Mouse (Mus musculus): ENCODE measurements around the gene Vav2. TPM values are rescaled to one million over a fixed set of nuclear protein-coding genes. Genes with fewer than 3 reads are reported as not detected.

The Vav2 gene
- polyA plus RNA-seq, 1 experiment = 48.0 TPM

GRCm38 (mm10) chr2:27330446-27330845 is 96.4 kb downstream of the Vav2 start:
- no peak for DNase-seq
- Histone ChIP-seq H3K27ac (ENCODE audit: control insufficient read depth, insufficient read depth, low read length) (no peak overlapping the region), H3K36me3 (ENCODE audit: control insufficient read depth, insufficient read depth, low read length) (no peaks in the 10 kb centered on the region), H3K4me3 (ENCODE audit: control insufficient read depth, insufficient read depth, low read length) (no peak overlapping the region), H3K27me3 (ENCODE audit: control insufficient read depth, insufficient read depth, low read length) (no peaks in the 10 kb centered on the region), H3K4me1 (replicated peaks; ENCODE audit: control insufficient read depth, insufficient read depth, low read length) (no peaks in the 10 kb centered on the region)
- TF ChIP-seq CTCF (IDR thresholded peaks at IDR 0.05; ENCODE audit: borderline replicate concordance, control insufficient read depth, extremely low read depth, insufficient read depth, low read length, poor library complexity) (no peak), POLR2A (IDR thresholded peaks at IDR 0.05; ENCODE audit: control insufficient read depth, extremely low read depth, insufficient read depth, low read length, poor library complexity) (no peak)
- 95% methylated on average over 8 of the region's 8 CpGs for WGBS

GRCm38 (mm10) chr2:27329386-27330060 is 97.3 kb downstream of the Vav2 start:
- Histone ChIP-seq H3K36me3 (ENCODE audit: control insufficient read depth, insufficient read depth, low read length) (no peaks in the 10 kb centered on the region), H3K27me3 (ENCODE audit: control insufficient read depth, insufficient read depth, low read length) (no peaks in the 10 kb centered on the region), H3K4me3 (ENCODE audit: control insufficient read depth, insufficient read depth, low read length) (no peak overlapping the region), H3K27ac (ENCODE audit: control insufficient read depth, insufficient read depth, low read length) (no peak overlapping the region), H3K4me1 (replicated peaks; ENCODE audit: control insufficient read depth, insufficient read depth, low read length) (no peaks in the 10 kb centered on the region)
- TF ChIP-seq CTCF (IDR thresholded peaks at IDR 0.05; ENCODE audit: borderline replicate concordance, control insufficient read depth, extremely low read depth, insufficient read depth, low read length, poor library complexity) = no peak
- TF ChIP-seq POLR2A (IDR thresholded peaks at IDR 0.05; ENCODE audit: control insufficient read depth, extremely low read depth, insufficient read depth, low read length, poor library complexity) = no peak
- DNase-seq = no peak
- WGBS = 89% methylated on average over 10 of the region's 10 CpGs

- DNase-seq = no peak
- Histone ChIP-seq H3K4me3 (ENCODE audit: control insufficient read depth, insufficient read depth, low read length) (no peak overlapping the region), H3K4me1 (replicated peaks; ENCODE audit: control insufficient read depth, insufficient read depth, low read length) (no peaks in the 10 kb centered on the region)
These were observed 98.2 kb downstream of the Vav2 start for GRCm38 (mm10) chr2:27328613-27329041.

DNA sequence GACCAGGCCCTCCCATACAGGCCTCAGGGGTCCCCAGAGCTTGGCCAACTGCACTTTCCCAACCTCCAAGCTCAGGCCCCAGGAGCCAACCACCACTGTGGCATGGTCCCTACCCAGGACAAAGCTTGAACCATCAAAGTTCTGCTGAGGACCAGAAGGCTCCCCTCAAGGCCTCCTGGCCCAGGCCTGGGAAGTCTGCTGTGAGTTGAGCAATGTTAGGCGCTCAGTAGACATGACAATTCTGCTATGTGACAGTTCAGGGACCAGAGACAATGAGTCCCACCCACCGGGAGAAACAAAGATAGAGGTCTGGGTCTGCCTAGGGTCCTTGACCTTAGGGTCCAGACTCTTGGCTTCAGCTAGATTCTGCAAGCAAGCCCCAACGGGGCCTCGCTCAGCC is 98.9 kb downstream of the Vav2 start:
- Histone ChIP-seq H3K4me1 (replicated peaks; ENCODE audit: control insufficient read depth, insufficient read depth, low read length) (no peaks in the 10 kb centered on the region), H3K4me3 (ENCODE audit: control insufficient read depth, insufficient read depth, low read length) (no peak overlapping the region), H3K27ac (ENCODE audit: control insufficient read depth, insufficient read depth, low read length) (no peak overlapping the region), H3K27me3 (ENCODE audit: control insufficient read depth, insufficient read depth, low read length) (no peaks in the 10 kb centered on the region), H3K36me3 (ENCODE audit: control insufficient read depth, insufficient read depth, low read length) (no peaks in the 10 kb centered on the region)
- no peak for DNase-seq
- no peak for TF ChIP-seq POLR2A (IDR thresholded peaks at IDR 0.05; ENCODE audit: control insufficient read depth, extremely low read depth, insufficient read depth, low read length, poor library complexity)
- TF ChIP-seq CTCF (IDR thresholded peaks at IDR 0.05; ENCODE audit: borderline replicate concordance, control insufficient read depth, extremely low read depth, insufficient read depth, low read length, poor library complexity) = no peak
- 97% methylated on average over 4 of the region's 4 CpGs for WGBS

More at GRCm38 (mm10) chr2:27328613-27329041, 98.2 kb downstream of the Vav2 start:
- H3K27ac ChIP-seq (ENCODE audit: control insufficient read depth, insufficient read depth, low read length) = no peak overlapping the region
- TF ChIP-seq POLR2A (IDR thresholded peaks at IDR 0.05; ENCODE audit: control insufficient read depth, extremely low read depth, insufficient read depth, low read length, poor library complexity) (no peak), CTCF (IDR thresholded peaks at IDR 0.05; ENCODE audit: borderline replicate concordance, control insufficient read depth, extremely low read depth, insufficient read depth, low read length, poor library complexity) (no peak)
- H3K27me3 ChIP-seq (ENCODE audit: control insufficient read depth, insufficient read depth, low read length) = no peaks in the 10 kb centered on the region
- H3K36me3 ChIP-seq (ENCODE audit: control insufficient read depth, insufficient read depth, low read length) = no peaks in the 10 kb centered on the region

DNA sequence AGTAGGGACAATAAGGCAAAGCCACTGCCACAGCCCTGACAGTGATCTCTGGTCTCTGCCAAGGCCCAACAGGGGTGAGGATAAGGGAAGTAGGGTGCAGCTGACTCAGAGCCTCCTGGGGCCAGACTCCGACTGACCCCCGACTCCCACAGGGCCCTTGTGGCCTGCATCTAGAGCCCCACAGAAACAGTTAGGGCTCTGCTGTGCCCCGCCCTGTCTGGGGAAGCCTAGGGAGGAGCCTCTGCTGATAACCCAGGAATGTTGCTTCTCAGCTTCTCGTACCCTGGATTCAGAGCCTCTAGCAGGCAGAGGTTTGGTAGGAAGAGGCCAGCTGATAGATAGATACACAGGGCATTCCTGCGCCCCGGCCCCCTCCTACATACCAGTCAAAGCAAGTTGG is 99.8 kb downstream of the Vav2 start:
- DNase-seq = no peak
- 77% methylated on average over 6 of the region's 6 CpGs for WGBS
- Histone ChIP-seq H3K27ac (ENCODE audit: control insufficient read depth, insufficient read depth, low read length) (no peak overlapping the region), H3K27me3 (ENCODE audit: control insufficient read depth, insufficient read depth, low read length) (no peaks in the 10 kb centered on the region), H3K36me3 (ENCODE audit: control insufficient read depth, insufficient read depth, low read length) (no peaks in the 10 kb centered on the region), H3K4me3 (ENCODE audit: control insufficient read depth, insufficient read depth, low read length) (no peak overlapping the region), H3K4me1 (replicated peaks; ENCODE audit: control insufficient read depth, insufficient read depth, low read length) (no peaks in the 10 kb centered on the region)
- TF ChIP-seq POLR2A (IDR thresholded peaks at IDR 0.05; ENCODE audit: control insufficient read depth, extremely low read depth, insufficient read depth, low read length, poor library complexity) (no peak), CTCF (IDR thresholded peaks at IDR 0.05; ENCODE audit: borderline replicate concordance, control insufficient read depth, extremely low read depth, insufficient read depth, low read length, poor library complexity) (no peak)

- Histone ChIP-seq H3K36me3 (ENCODE audit: control insufficient read depth, insufficient read depth, low read length) (no peaks in the 10 kb centered on the region), H3K27me3 (ENCODE audit: control insufficient read depth, insufficient read depth, low read length) (no peaks in the 10 kb centered on the region), H3K4me1 (replicated peaks; ENCODE audit: control insufficient read depth, insufficient read depth, low read length) (no peaks in the 10 kb centered on the region), H3K4me3 (ENCODE audit: control insufficient read depth, insufficient read depth, low read length) (no peak overlapping the region), H3K27ac (ENCODE audit: control insufficient read depth, insufficient read depth, low read length) (no peak overlapping the region)
- 69% methylated on average over 7 of the region's 7 CpGs for WGBS
- no peak for TF ChIP-seq CTCF (IDR thresholded peaks at IDR 0.05; ENCODE audit: borderline replicate concordance, control insufficient read depth, extremely low read depth, insufficient read depth, low read length, poor library complexity)
- TF ChIP-seq POLR2A (IDR thresholded peaks at IDR 0.05; ENCODE audit: control insufficient read depth, extremely low read depth, insufficient read depth, low read length, poor library complexity) = no peak
- DNase-seq = no peak
These were observed 100.5 kb downstream of the Vav2 start for GRCm38 (mm10) chr2:27326357-27326756.

DNA sequence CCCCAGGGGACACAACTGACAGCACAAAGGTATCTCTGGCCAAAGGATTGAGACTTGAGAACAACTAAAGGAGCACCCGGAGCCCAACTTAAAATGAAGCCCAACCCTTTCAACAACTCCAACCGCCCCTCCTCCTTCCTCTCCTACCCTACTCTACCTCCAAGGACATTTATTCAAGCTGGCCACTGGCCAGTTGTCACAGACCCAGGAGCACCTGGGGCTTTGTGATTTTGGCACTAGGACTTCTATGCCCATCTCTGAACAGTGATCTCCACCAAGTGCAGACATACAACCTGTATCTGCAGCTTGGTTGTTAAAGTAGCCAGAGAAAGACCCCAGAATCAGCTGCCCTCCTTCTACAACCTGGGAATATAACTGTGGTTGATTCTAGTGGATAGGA is 102.1 kb downstream of the Vav2 start:
- Histone ChIP-seq H3K27me3 (ENCODE audit: control insufficient read depth, insufficient read depth, low read length) (no peaks in the 10 kb centered on the region), H3K4me3 (ENCODE audit: control insufficient read depth, insufficient read depth, low read length) (no peak overlapping the region), H3K36me3 (ENCODE audit: control insufficient read depth, insufficient read depth, low read length) (no peaks in the 10 kb centered on the region), H3K27ac (ENCODE audit: control insufficient read depth, insufficient read depth, low read length) (no peak overlapping the region), H3K4me1 (replicated peaks; ENCODE audit: control insufficient read depth, insufficient read depth, low read length) (no peaks in the 10 kb centered on the region)
- no peak for TF ChIP-seq CTCF (IDR thresholded peaks at IDR 0.05; ENCODE audit: borderline replicate concordance, control insufficient read depth, extremely low read depth, insufficient read depth, low read length, poor library complexity)
- WGBS = 90% methylated on average over 2 of the region's 2 CpGs
- DNase-seq = no peak

Data from thymus, adult 2 months (tissue).